Mouse (Mus musculus) stomach, postnatal 0 days (tissue): ENCODE measurements around the gene Tln2.

Source experiments
- CTCF ChIP-seq: IDR thresholded peaks from 2 replicates; pipeline ENCODE4 v1.5.1; 2016; ENCODE audit warnings: antibody characterized with exemption, low read depth, mild to moderate bottlenecking, moderate library complexity
- EP300 ChIP-seq: optimal IDR thresholded peaks from 2 replicates; pipeline ENCODE3; 2016; ENCODE audit warnings: antibody characterized with exemption

DNA sequence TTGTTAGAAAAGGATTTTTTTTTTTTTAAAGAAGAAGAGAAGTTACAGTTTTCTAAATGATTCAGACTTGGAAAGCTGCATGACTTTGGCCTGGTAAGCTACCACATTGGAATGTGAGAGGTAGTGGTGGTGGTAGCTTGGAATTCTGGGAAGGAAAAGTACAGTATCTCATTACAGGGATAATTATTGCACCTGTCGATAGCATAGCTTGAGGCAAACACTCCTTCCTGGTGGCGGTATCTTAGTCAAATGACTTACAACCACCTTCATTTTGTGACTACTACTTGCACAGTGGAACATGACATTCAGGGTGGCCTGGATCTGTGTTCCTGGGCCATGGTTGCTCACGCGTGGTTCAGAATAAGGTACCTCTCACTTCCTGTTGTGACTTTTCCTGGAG lies 348.3 kb downstream of the Tln2 start:
- TF ChIP-seq CTCF = no peak
- TF ChIP-seq EP300 = no peak
